Mouse (Mus musculus): ENCODE data around the gene Tmem126a. TPM values are rescaled to one million over a fixed set of nuclear protein-coding genes. Genes with fewer than 3 reads are reported as not detected.

Tmem126a gene
- polyA plus RNA-seq, 1 experiment from 2014 or later = 93.6 TPM

DNA sequence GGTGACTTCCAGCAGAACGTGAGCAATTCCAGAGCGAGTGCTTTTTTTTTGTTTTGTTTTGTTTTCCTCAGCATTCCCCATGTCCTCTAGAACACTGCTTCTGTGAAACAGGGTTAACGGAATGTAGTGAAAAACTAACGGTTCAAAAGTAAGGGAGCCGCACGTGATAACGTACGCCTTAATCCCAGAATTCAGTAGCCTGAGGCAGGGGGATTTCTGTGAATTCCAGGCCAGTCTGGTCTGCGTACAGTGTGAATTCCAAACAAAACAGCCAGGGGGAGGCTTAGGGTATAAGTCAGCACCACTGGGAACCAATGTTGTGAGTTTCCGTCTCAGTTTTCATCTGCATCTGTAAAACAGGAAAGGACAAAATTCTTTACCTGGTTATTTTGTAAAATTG is 488 bp upstream of the Tmem126a start:
- peak; percentile 27 for ATAC-seq (replicated peaks; ENCODE audit: low FRiP score)
- peak overlapping the region; percentile 88 for H3K4me2 ChIP-seq
- H3K36me3 ChIP-seq (ENCODE audit: control insufficient read depth, insufficient read depth, low read length) = peaks cover 2% of the 10 kb centered on the region; the same call in 1 of the 2 replicates
- peak overlapping the region; percentile 79 for H3K9ac ChIP-seq (ENCODE audit: low read depth, low read length)
- peak overlapping the region; percentile 88 for H3K27ac ChIP-seq (ENCODE audit: low read depth, low read length)
- no peaks in the 10 kb centered on the region for H3K9me3 ChIP-seq (ENCODE audit: control insufficient read depth, low read length)
- no peak for DNase-seq (ENCODE audit: low spot score)
- no peaks in the 10 kb centered on the region for H3K27me3 ChIP-seq (replicated peaks; ENCODE audit: control insufficient read depth, insufficient read depth, low read length)
- peak overlapping the region; percentile 78 for H3K4me3 ChIP-seq (ENCODE audit: low read depth, low read length)
- H3K4me1 ChIP-seq (replicated peaks; ENCODE audit: control insufficient read depth, insufficient read depth, low read length) = peaks cover 7% of the 10 kb centered on the region
- 9% methylated on average over 10 of the region's 10 CpGs for WGBS

DNA sequence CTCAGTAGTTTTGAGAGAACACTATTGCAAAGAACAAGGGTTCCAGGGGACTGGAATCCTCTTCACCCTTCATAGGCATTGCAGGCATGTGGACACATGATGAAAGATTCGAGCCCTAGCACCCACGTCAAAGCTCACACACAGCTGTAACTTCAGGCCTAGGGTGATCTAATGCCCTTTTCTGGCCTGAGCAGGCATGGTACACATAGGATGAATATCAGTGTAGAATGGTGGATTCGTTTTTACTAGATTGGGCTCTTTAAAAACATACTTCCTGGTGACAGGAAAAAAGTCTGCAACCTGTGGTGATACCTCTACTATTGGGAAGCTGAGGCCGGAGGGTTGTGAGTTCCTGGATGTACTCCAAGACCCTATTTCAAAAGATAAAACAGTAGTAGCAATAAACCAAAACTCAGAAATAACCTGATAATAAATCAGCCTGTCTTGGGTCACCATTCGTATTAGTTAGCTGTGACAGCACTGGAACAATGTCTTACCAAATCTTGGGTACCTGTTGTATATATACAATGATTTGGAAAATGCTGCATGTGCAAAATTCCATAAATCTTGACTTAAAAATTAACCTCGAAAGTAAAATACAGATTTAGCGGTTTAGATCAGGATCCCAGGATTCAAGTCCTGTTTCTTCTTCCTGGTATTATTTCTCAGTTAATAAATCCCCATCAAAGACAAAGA is 732 bp downstream of the Tmem126a start:
- 30% methylated on average over 7 of the region's 7 CpGs for WGBS

DNA sequence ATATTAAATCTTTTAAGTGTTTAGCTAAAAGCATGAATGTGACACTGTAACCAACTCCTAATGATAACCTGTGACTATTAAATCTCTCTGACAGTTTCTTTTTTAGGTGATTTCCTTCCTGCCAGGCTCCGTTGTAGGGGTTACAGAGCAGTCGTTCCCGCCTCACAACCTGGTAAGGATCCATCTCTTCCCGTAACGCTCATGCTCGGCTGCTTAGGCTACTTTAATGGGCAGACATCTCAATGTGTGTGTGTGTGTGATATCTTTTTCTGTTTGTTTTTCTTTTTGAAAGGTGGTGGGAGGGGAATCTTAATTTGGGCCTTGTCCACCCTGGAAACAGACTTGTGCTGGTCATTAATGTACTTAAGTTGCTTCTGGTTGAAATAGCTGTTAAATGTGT is 12.8 kb downstream of the Tmem126a start:
- peak overlapping the region; percentile 99 for H3K4me3 ChIP-seq (ENCODE audit: low read depth, low read length)
- ATAC-seq (replicated peaks; ENCODE audit: low FRiP score) (no peak), DNase-seq (ENCODE audit: low spot score) (peak; percentile 38)
- no peaks in the 10 kb centered on the region for H3K9me3 ChIP-seq (ENCODE audit: control insufficient read depth, low read length)
- peak overlapping the region; percentile 98 for H3K9ac ChIP-seq (ENCODE audit: low read depth, low read length)
- H3K27me3 ChIP-seq (replicated peaks; ENCODE audit: control insufficient read depth, insufficient read depth, low read length) = no peaks in the 10 kb centered on the region
- 0 out of 2 replicates have a peak, but pooled peaks cover 2% of the 10 kb centered on the region for H3K4me1 ChIP-seq (replicated peaks; ENCODE audit: control insufficient read depth, insufficient read depth, low read length)
- H3K36me3 ChIP-seq (ENCODE audit: control insufficient read depth, insufficient read depth, low read length) = peaks cover 3% of the 10 kb centered on the region; the same call in 1 of the 2 replicates
- peak overlapping the region; percentile 97 for H3K4me2 ChIP-seq
- H3K27ac ChIP-seq (ENCODE audit: low read depth, low read length) = no peak overlapping the region
- 0% methylated on average over 6 of the region's 6 CpGs for WGBS

More for the DNA sequence above, 732 bp downstream of the Tmem126a start:
- Histone ChIP-seq H3K9ac (ENCODE audit: low read depth, low read length) (peak overlapping the region; percentile 79), H3K27me3 (replicated peaks; ENCODE audit: control insufficient read depth, insufficient read depth, low read length) (no peaks in the 10 kb centered on the region), H3K4me1 (replicated peaks; ENCODE audit: control insufficient read depth, insufficient read depth, low read length) (peaks cover 7% of the 10 kb centered on the region), H3K36me3 (ENCODE audit: control insufficient read depth, insufficient read depth, low read length) (peaks cover 4% of the 10 kb centered on the region; the same call in 1 of the 2 replicates), H3K27ac (ENCODE audit: low read depth, low read length) (peak overlapping the region; percentile 88; the same call in 1 of the 2 replicates), H3K4me2 (peak overlapping the region; percentile 88), H3K9me3 (ENCODE audit: control insufficient read depth, low read length) (no peaks in the 10 kb centered on the region), H3K4me3 (ENCODE audit: low read depth, low read length) (peak overlapping the region; percentile 78)
- DNase-seq (ENCODE audit: low spot score) = no peak
- ATAC-seq (replicated peaks; ENCODE audit: low FRiP score) = no peak

GRCm38 (mm10) chr7:90443101-90444091 is 13.6 kb downstream of the Tmem126a start:
- H3K27ac ChIP-seq (ENCODE audit: low read depth, low read length) = peak overlapping the region; percentile 98
- ATAC-seq (replicated peaks; ENCODE audit: low FRiP score) (peak; percentile 72), DNase-seq (ENCODE audit: low spot score) (peak; percentile 71)
- peaks cover 3% of the 10 kb centered on the region; the same call in 1 of the 2 replicates for H3K36me3 ChIP-seq (ENCODE audit: control insufficient read depth, insufficient read depth, low read length)
- peak overlapping the region; percentile 97 for H3K4me2 ChIP-seq
- H3K9ac ChIP-seq (ENCODE audit: low read depth, low read length) = peak overlapping the region; percentile 98
- no peaks in the 10 kb centered on the region for H3K9me3 ChIP-seq (ENCODE audit: control insufficient read depth, low read length)
- WGBS = under 1% methylated on average over 118 of the region's 123 CpGs
- peak overlapping the region; percentile 99 for H3K4me3 ChIP-seq (ENCODE audit: low read depth, low read length)
- H3K4me1 ChIP-seq (replicated peaks; ENCODE audit: control insufficient read depth, insufficient read depth, low read length) = 0 out of 2 replicates have a peak, but pooled peaks cover 2% of the 10 kb centered on the region
- H3K27me3 ChIP-seq (replicated peaks; ENCODE audit: control insufficient read depth, insufficient read depth, low read length) = no peaks in the 10 kb centered on the region

GRCm38 (mm10) chr7:90442518-90443080 is 14.4 kb downstream of the Tmem126a start, which contains the start of gene Crebzf:
Crebzf (plus strand) TSS chr7:90442729.
- peak within 1 kb of the TSS; percentile 98 for H3K27ac ChIP-seq (ENCODE audit: low read depth, low read length)
- H3K9ac ChIP-seq (ENCODE audit: low read depth, low read length) = peak within 1 kb of the TSS; percentile 98
- H3K4me1 ChIP-seq (replicated peaks; ENCODE audit: control insufficient read depth, insufficient read depth, low read length) = 0 out of 2 replicates have a peak, but pooled peaks cover 2% of the 10 kb centered on the region
- peak within 1 kb of the TSS; percentile 97 for H3K4me2 ChIP-seq
- peak within 1 kb of the TSS; percentile 99 for H3K4me3 ChIP-seq (ENCODE audit: low read depth, low read length)
- no peaks in the 10 kb centered on the region for H3K27me3 ChIP-seq (replicated peaks; ENCODE audit: control insufficient read depth, insufficient read depth, low read length)
- ATAC-seq (replicated peaks; ENCODE audit: low FRiP score) (peak; percentile 93), DNase-seq (ENCODE audit: low spot score) (peak; percentile 94)
- WGBS = under 1% methylated on average over 54 of the region's 54 CpGs
- peaks cover 2% of the 10 kb centered on the region; the same call in 1 of the 2 replicates for H3K36me3 ChIP-seq (ENCODE audit: control insufficient read depth, insufficient read depth, low read length)
- no peaks in the 10 kb centered on the region for H3K9me3 ChIP-seq (ENCODE audit: control insufficient read depth, low read length)

- 13% methylated on average over 4 of the region's 4 CpGs for WGBS
- DNase-seq (ENCODE audit: low spot score) (no peak), ATAC-seq (replicated peaks; ENCODE audit: low FRiP score) (no peak)
- Histone ChIP-seq H3K36me3 (ENCODE audit: control insufficient read depth, insufficient read depth, low read length) (no peaks in the 10 kb centered on the region), H3K27ac (ENCODE audit: low read depth, low read length) (peak overlapping the region; percentile 49), H3K4me3 (ENCODE audit: low read depth, low read length) (peak overlapping the region; percentile 99), H3K9ac (ENCODE audit: low read depth, low read length) (peak overlapping the region; percentile 98), H3K4me1 (replicated peaks; ENCODE audit: control insufficient read depth, insufficient read depth, low read length) (0 out of 2 replicates have a peak, but pooled peaks cover under 1% of the 10 kb centered on the region), H3K9me3 (ENCODE audit: control insufficient read depth, low read length) (no peaks in the 10 kb centered on the region), H3K27me3 (replicated peaks; ENCODE audit: control insufficient read depth, insufficient read depth, low read length) (no peaks in the 10 kb centered on the region), H3K4me2 (peak overlapping the region; percentile 97)
Observed at GRCm38 (mm10) chr7:90442070-90442469, 15.0 kb downstream of the Tmem126a start.

GRCm38 (mm10) chr7:90440044-90440443 is 17.0 kb downstream of the Tmem126a start:
- H3K4me1 ChIP-seq (replicated peaks; ENCODE audit: control insufficient read depth, insufficient read depth, low read length) = no peaks in the 10 kb centered on the region
- no peak overlapping the region for H3K27ac ChIP-seq (ENCODE audit: low read depth, low read length)
- H3K36me3 ChIP-seq (ENCODE audit: control insufficient read depth, insufficient read depth, low read length) = no peaks in the 10 kb centered on the region
- no peak overlapping the region for H3K4me2 ChIP-seq
- H3K9ac ChIP-seq (ENCODE audit: low read depth, low read length) = no peak overlapping the region
- 86% methylated on average over 4 of the region's 4 CpGs for WGBS
- no peak overlapping the region for H3K4me3 ChIP-seq (ENCODE audit: low read depth, low read length)
- ATAC-seq (replicated peaks; ENCODE audit: low FRiP score) (no peak), DNase-seq (ENCODE audit: low spot score) (no peak)
- no peaks in the 10 kb centered on the region for H3K27me3 ChIP-seq (replicated peaks; ENCODE audit: control insufficient read depth, insufficient read depth, low read length)
- no peaks in the 10 kb centered on the region for H3K9me3 ChIP-seq (ENCODE audit: control insufficient read depth, low read length)

DNA sequence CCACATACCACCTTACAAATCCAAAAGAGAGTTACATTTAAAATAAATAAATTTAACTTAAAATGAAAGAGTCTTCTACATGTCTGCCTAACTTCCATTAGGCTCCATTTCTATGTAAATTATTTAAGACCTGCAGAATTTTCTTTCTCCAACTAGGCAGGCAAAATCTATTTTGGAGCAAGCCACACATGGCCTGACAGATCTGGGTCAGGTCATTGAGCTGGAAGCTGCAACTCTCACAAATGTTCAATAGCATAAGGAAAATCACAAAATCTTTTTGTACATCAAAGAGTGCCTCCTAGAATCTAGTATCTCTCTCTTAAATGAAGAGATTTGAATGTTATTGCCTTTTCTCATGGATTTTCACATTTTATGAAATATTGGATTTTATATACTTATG is 24.8 kb downstream of the Tmem126a start:
- ATAC-seq (replicated peaks; ENCODE audit: low FRiP score) = no peak
- H3K4me1 ChIP-seq (replicated peaks; ENCODE audit: control insufficient read depth, insufficient read depth, low read length) = no peaks in the 10 kb centered on the region; the same call in 1 of the 2 replicates

More for the DNA sequence above, 24.8 kb downstream of the Tmem126a start:
- Histone ChIP-seq H3K4me3 (ENCODE audit: low read depth, low read length) (no peak overlapping the region), H3K27ac (ENCODE audit: low read depth, low read length) (no peak overlapping the region), H3K36me3 (ENCODE audit: control insufficient read depth, insufficient read depth, low read length) (no peaks in the 10 kb centered on the region), H3K9ac (ENCODE audit: low read depth, low read length) (no peak overlapping the region), H3K4me2 (no peak overlapping the region), H3K9me3 (ENCODE audit: control insufficient read depth, low read length) (no peaks in the 10 kb centered on the region), H3K27me3 (replicated peaks; ENCODE audit: control insufficient read depth, insufficient read depth, low read length) (no peaks in the 10 kb centered on the region)
- no peak for DNase-seq (ENCODE audit: low spot score)

Measured in liver, embryonic 11.5 days (tissue).